Mouse (Mus musculus) cortical plate, adult 2 months (tissue): ENCODE measurements around the gene Nrxn3. TPM values are rescaled to one million over a fixed set of nuclear protein-coding genes. Genes with fewer than 3 reads are reported as not detected.

ENCODE experiments used
- H3K27ac ChIP-seq: fragments of 200-500 bp; 2 replicates; pipeline ENCODE4 v1.5.1; 2012; ENCODE audit warnings: low read length, control low read depth, inconsistent platforms; ENCODE audit not compliant: insufficient read depth
- H3K4me1 ChIP-seq: fragments of 200-500 bp; 2 replicates; pipeline ENCODE4 v1.6.1; 2011; ENCODE audit warnings: low read length; ENCODE audit not compliant: control insufficient read depth, insufficient read depth
- H3K4me3 ChIP-seq: fragments of 200-500 bp; 2 replicates; pipeline ENCODE4 v1.5.1; 2011; ENCODE audit warnings: mild to moderate bottlenecking, low read length, control low read depth; ENCODE audit not compliant: insufficient read depth
- CTCF ChIP-seq: fragments of 200-500 bp; IDR thresholded peaks from 2 replicates; pipeline ENCODE4 v1.5.1; 2011; ENCODE audit warnings: mild to moderate bottlenecking, control low read depth, low read length; ENCODE audit not compliant: insufficient read depth; ENCODE audit errors: extremely low read depth
- POLR2A ChIP-seq: fragments of 200-500 bp; IDR thresholded peaks from 2 replicates; pipeline ENCODE4 v1.6.1; 2011; ENCODE audit warnings: mild to moderate bottlenecking, low read length, control low read depth; ENCODE audit not compliant: insufficient read depth; ENCODE audit errors: extremely low read depth
- polyA plus RNA-seq: library from polyadenylated mRNA; depleted of rRNA; stranded (reverse); fragments of >200 nt; gene quantifications from 2 replicates; pipeline ENCODE4 v1.2.3, GENCODE M21; 2012

Gene Nrxn3
- polyA plus RNA-seq, 1 experiment = 70.2 TPM

DNA sequence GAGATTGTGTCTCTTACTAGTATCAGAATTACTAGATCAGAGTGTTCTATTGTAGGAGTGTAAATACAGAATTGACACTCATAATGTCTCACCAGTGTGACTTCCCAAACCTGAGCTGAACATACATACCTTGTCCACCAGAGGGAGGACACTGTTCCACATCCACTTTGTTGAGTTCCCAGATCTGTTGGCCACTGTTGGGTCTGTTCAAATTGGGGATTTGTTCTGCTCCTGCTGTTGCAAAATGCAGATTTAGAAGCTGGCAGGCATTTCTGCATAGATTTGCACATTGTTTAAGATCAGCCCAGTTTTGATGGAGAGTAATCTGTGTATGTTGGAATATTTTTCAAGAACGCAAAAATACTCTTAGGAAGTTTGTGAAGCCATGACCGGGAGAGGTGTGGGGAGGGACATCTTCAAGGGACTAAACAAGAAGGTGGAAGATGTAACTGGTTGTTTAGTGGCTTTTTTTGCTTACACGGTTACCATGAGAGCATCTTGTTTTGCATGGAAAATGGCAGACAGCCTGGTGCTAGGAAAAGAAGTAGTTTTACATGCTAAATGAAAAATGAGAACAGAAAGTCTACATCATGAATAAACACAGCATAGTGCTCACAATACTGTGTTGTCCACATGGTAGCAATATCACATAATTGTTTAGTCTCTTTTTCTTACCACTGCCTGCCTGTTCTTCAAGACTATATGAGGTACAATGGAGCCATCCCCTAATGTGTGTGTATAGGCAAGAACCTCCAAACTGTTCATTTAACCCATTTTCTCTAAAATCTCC is 609.0 kb downstream of the Nrxn3 start:
- TF ChIP-seq CTCF (peak; percentile 42), POLR2A (no peak)
- H3K4me1 ChIP-seq = no peaks in the 10 kb centered on the region; the same call in 1 of the 2 replicates
- H3K4me3 ChIP-seq = no peak overlapping the region
- no peak overlapping the region for H3K27ac ChIP-seq

DNA sequence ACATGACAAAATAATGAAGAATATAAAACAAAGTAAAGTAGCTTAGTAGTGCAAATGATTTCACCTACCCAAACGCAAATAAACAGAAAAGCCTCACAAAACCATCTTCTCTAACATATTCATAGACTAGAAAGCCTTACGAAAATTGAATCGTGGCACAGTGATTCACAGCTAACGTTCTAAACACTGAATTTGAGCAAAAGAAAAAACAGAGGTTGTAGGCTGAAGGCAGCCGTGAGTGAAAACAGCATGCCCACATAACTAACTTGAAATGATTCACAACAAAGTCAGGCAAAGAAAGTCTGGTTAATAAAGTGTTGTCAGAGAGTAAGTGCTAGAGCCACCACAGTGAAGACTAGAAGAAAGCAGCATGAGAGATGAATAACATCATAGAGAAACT is 610.8 kb downstream of the Nrxn3 start:
- TF ChIP-seq CTCF (no peak), POLR2A (no peak)
- no peaks in the 10 kb centered on the region; the same call in 1 of the 2 replicates for H3K4me1 ChIP-seq
- H3K4me3 ChIP-seq = no peak overlapping the region
- H3K27ac ChIP-seq = no peak overlapping the region

DNA sequence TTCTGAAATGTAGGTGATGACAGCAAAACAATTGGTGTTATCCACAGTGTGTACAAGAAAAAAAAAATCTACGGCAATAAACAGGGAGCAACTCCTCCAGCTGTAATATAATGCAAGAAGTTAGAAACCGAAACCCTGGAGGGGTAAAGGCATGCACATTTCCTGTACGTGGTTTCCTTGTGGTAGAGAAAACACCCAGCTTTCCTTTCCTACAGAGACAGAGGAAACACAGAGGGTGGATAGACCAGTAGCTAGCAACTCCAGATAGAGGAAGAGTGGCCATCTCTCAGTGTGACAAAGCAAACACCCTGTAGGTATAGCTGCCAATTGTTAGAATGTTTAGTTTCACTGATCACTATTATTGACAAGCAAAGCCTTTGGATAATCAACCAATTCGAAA is 642.2 kb downstream of the Nrxn3 start:
- Histone ChIP-seq H3K27ac (no peak overlapping the region), H3K4me1 (no peaks in the 10 kb centered on the region), H3K4me3 (no peak overlapping the region)
- no peak for TF ChIP-seq CTCF
- TF ChIP-seq POLR2A = no peak

DNA sequence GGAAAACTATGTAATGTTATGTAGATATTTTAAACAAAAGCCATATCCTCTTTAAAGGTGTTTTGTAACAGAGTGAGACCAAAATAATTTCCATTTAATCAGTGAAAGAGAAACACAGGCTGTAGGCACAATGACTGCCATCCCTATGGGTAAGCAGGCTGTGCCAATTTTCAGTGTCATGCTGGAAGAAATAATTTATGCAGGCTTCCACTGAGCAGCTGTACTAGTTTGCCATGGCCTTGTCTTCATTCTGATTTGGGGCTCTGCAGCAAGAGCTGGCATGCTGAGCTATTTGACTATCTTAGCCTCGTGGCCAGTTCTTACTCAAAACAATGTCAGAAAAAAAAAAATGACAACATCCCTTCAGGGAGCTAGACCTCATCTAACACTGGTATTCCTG is 647.3 kb downstream of the Nrxn3 start:
- TF ChIP-seq CTCF = no peak
- TF ChIP-seq POLR2A = no peak
- no peak overlapping the region; the same call in 1 of the 2 replicates for H3K27ac ChIP-seq
- H3K4me3 ChIP-seq = no peak overlapping the region
- no peaks in the 10 kb centered on the region for H3K4me1 ChIP-seq

DNA sequence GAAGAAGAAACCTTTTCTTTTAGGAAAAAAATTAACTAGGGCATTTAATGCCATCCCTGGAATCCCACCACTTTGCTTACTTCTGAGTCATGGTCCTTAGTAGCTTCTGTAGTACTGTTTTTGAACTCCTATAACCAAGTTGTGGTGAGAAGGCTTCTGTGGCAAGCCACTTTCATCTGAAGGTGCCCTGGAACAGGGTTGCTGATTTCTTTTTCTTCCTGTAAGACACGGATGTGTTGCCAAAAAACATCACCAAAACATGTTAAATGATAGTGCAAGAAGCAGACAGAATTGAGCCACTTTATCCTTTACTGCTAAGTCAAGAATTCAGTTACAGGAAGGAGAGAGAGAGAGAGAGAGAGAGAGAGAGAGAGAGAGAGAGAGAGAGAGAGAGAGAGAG is 653.9 kb downstream of the Nrxn3 start:
- TF ChIP-seq POLR2A (no peak), CTCF (no peak)

DNA sequence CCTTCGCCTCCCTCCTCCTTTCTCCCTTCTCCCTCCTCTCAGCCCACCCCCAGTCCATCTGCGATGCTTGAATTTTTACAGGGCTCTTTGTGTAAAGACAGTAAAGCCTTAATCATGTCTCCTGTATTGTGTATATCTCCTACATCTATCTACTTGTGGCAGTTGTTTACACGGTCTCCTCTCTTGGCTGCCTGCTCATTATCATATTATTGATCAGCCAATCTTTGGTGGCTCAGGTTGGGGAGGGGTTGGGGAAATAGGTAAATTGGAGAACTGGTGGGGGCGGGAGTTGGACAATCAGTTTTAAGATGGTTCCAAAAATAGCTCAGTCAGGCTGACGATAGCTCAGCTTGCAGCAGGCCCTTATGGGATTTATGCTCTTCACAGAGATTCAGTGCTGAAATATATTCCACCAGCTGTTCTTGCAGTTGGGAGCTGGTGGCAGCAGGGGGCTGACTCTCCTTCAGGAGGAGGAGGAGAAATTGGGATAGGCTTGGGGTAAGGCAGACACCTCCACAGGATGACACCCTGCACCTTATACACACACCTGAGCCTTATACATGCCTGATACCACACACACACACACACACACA is 654.5 kb downstream of the Nrxn3 start:
- Histone ChIP-seq H3K27ac (peak overlapping the region; percentile 97), H3K4me3 (no peak overlapping the region), H3K4me1 (peaks cover 2% of the 10 kb centered on the region; the same call in 1 of the 2 replicates)
- TF ChIP-seq CTCF = no peak
- TF ChIP-seq POLR2A = 0 out of 2 replicates have a peak, but pooled peaks have one; percentile 4

More for the DNA sequence above, 653.9 kb downstream of the Nrxn3 start:
- no peak overlapping the region for H3K4me3 ChIP-seq
- H3K27ac ChIP-seq = peak overlapping the region; percentile 84
- peaks cover 2% of the 10 kb centered on the region; the same call in 1 of the 2 replicates for H3K4me1 ChIP-seq

DNA sequence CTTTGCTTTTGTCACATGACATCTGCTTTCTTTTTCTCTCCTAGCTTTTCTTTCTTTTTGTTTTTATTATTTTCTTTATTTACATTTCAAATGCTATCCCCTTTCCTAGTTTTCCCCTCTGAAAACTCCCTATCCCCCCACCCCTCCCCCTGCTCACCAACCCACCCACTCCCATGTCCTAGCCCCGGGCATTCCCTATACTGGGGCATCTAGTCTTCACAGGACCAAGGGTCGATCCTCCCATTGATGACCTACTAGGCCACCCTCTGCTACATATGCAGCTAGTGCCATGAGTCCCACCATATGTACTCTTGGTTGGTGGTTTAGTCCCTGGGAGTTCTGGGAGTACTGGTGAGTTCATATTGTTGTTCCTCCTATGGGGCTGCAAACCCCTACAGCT is 655.0 kb downstream of the Nrxn3 start:
- Histone ChIP-seq H3K4me3 (no peak overlapping the region), H3K27ac (peak overlapping the region; percentile 97), H3K4me1 (peaks cover 2% of the 10 kb centered on the region; the same call in 1 of the 2 replicates)
- no peak for TF ChIP-seq CTCF
- TF ChIP-seq POLR2A = no peak

DNA sequence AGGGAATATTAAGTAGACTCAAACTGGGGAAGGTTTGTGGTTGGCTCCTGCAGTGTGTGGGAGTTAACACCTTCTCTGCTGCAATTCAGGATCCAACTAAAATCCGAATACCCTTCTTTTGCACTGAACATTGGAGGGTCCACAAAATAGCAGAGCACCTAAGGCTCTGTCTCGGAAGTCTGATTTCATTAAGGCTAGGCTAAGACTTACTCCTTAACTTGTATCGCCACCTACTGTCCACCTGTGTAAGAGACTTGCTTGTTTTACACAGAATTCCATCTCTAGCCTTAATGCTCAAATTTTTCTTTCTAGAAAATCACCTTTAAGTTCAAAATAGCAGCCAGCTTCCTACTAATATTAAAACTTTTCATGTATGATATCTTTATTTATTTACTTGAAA is 660.6 kb downstream of the Nrxn3 start:
- H3K27ac ChIP-seq = no peak overlapping the region

DNA sequence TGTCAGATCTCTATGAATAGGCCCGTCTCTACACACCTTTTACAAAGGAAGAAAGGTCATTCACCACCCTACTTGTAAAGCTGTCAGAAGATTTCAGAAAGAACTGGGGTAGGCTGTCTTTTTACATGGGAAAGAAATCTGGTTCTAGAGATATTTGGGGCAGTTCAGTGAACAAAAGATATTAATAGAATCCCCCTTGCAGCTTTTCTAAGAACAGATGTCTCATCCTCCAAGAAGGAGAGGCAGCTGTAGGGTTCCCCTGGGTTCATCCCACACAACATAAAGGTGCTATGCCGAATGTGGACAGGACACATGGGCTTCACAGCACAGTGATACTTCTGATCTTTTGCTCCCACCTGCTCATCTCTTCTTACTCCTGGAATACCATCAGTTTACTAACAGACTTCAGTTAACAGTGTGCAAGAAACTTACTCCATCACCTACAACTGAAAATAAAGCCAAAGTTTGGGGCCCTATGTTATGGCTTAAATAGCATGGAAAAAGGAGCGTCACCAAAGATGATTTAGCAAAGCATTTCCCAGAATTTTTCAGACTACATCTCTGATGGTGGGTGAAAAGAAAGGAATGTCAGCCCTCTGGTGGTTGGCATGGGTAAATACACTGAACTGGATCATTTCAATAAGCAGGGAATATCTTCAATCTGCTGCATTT is 672.6 kb downstream of the Nrxn3 start:
- Histone ChIP-seq H3K4me3 (no peak overlapping the region), H3K4me1 (peaks cover 1% of the 10 kb centered on the region; the same call in 1 of the 2 replicates), H3K27ac (0 out of 2 replicates have a peak overlapping the region, but pooled peaks have one; percentile 35)
- TF ChIP-seq CTCF (peak; percentile 31; the same call in 1 of the 2 replicates), POLR2A (no peak)

More for the DNA sequence above, 660.6 kb downstream of the Nrxn3 start:
- H3K4me1 ChIP-seq = peaks cover 2% of the 10 kb centered on the region; the same call in 1 of the 2 replicates
- no peak overlapping the region for H3K4me3 ChIP-seq
- TF ChIP-seq CTCF (peak; percentile 44; the same call in 1 of the 2 replicates), POLR2A (no peak)
